Mouse (Mus musculus) megakaryocyte, embryonic 14.5 days (primary cell): ENCODE measurements around the gene Tat.

Source experiments
- FLI1 ChIP-seq: IDR thresholded peaks from 2 replicates; pipeline ENCODE4 v1.6.1; 2012; ENCODE audit warnings: low read length, inconsistent platforms, mixed read lengths
- GATA1 ChIP-seq: IDR thresholded peaks from 3 replicates; pipeline ENCODE4 v1.6.1; 2012; ENCODE audit warnings: mixed read lengths, low read length, inconsistent platforms, borderline replicate concordance

DNA sequence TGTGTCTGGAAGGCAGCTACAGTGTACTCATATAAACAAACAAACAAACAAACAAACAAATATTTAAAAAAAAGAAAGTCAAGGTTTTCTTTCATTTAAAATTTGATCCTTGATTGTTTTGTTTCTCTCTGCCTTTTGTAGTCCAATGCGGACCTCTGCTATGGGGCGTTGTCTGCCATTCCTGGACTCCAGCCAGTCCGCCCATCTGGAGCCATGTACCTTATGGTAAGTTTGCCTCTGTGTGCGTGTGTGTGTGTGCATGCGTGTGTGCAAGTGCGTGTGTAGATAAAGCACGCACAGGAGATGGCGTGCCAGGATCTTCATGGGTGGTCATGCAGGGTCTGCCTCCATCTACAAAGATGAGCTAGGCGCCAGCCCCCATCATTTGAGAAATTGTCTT lies 7.1 kb downstream of the Tat start:
- TF ChIP-seq GATA1 (no peak), FLI1 (no peak)
